Mouse (Mus musculus) forebrain, embryonic 11.5 days (tissue): Measurements from ENCODE around the gene Dhdh. TPM values are rescaled to one million over a fixed set of nuclear protein-coding genes. Genes with fewer than 3 reads are reported as not detected.

Source experiments
- ATAC-seq: fragments of 200-750 bp; cut with Nextera tagmentation; replicated peaks from 2 replicates; pipeline ENCODE4 v1.8.0; 2017; ENCODE audit warnings: moderate TSS enrichment; ENCODE audit not compliant: low FRiP score
- DNase-seq: peaks from one replicate; pipeline ENCODE4 v3.0.0-alpha.2; 2017; ENCODE audit warnings: low spot score
- H3K27ac ChIP-seq: fragments of 300-500 bp; sonication (generic); 2 replicates; pipeline ENCODE4 v1.5.1; 2014; ENCODE audit warnings: low read depth, low read length
- H3K27me3 ChIP-seq: fragments of 300-500 bp; sonication (generic); 2 replicates; pipeline ENCODE4 v1.6.1; 2014; ENCODE audit warnings: mild to moderate bottlenecking, low read length, mixed read lengths; ENCODE audit not compliant: control insufficient read depth, insufficient read depth
- H3K36me3 ChIP-seq: fragments of 300-500 bp; sonication (generic); 2 replicates; pipeline ENCODE4 v1.6.1; 2014; ENCODE audit warnings: mild to moderate bottlenecking, low read length, moderate library complexity, mixed read lengths; ENCODE audit not compliant: control insufficient read depth, insufficient read depth
- H3K4me1 ChIP-seq: fragments of 300-500 bp; sonication (generic); replicated peaks from 2 replicates; pipeline ENCODE4 v1.6.1; 2014; ENCODE audit warnings: low read length, mixed read lengths; ENCODE audit not compliant: control insufficient read depth, insufficient read depth
- H3K4me2 ChIP-seq: fragments of 300-500 bp; sonication (generic); 2 replicates; pipeline ENCODE4 v1.6.1; 2014; ENCODE audit warnings: low read depth, mild to moderate bottlenecking, low read length, moderate library complexity, mixed read lengths; ENCODE audit not compliant: severe bottlenecking
- H3K4me3 ChIP-seq: fragments of 300-500 bp; sonication (generic); 2 replicates; pipeline ENCODE4 v1.5.1; 2014; ENCODE audit warnings: low read depth, low read length
- H3K9ac ChIP-seq: fragments of 300-500 bp; sonication (generic); 2 replicates; pipeline ENCODE4 v1.6.1; 2014; ENCODE audit warnings: low read length
- H3K9me3 ChIP-seq: fragments of 300-500 bp; sonication (generic); 2 replicates; pipeline ENCODE4 v1.6.1; 2016; ENCODE audit warnings: low read length, mixed read lengths; ENCODE audit not compliant: control insufficient read depth
- WGBS: fragments of 180-500 bp; shearing (Covaris S2); extraction: QIAGEN DNeasy Blood & Tissue Kit; methylation state at CpG from one replicate; pipeline ENCODE4 v1.1.7; 2014; 5-methylcytosine and 5-hydroxymethylcytosine counted together
- polyA plus RNA-seq: library from polyadenylated mRNA; unstranded; fragments of >200 nt; fragmentation: Nextera tagmentation; extraction: Ambion mirVana; gene quantifications from 2 replicates; pipeline ENCODE4 v1.2.1, GENCODE M21; 2014

The Dhdh gene
- polyA plus RNA-seq, 1 experiment from 2014 or later, result 4.6 TPM

DNA sequence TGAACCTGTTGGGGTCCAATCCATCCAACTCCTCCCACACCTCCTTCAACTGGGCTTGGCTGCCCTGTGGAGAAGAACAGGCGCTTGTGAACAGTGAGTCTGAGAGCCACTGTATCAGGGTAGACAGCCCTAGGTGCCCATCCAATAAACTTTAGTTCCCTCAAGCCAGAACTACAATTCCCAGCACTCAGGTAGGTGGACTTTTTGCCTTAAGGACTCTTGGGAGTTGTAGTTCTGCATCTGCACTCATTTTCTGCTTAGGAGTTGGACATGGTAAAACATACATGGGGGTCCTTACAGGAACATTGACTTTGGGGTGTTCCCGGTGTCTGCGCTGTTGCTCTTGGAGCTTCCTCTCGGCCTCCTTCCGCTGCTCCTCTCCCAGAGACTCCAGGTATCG is 9.8 kb upstream of the Dhdh start:
- Histone ChIP-seq H3K27me3 (no peaks in the 10 kb centered on the region), H3K4me2 (no peak overlapping the region), H3K4me3 (no peak overlapping the region), H3K9ac (no peak overlapping the region), H3K9me3 (no peaks in the 10 kb centered on the region), H3K27ac (no peak overlapping the region), H3K4me1 (no peaks in the 10 kb centered on the region), H3K36me3 (peaks cover 6% of the 10 kb centered on the region; the same call in 1 of the 2 replicates)
- ATAC-seq, result no peak
- DNase-seq, result no peak
- WGBS, result 95% methylated on average over 6 of the region's 6 CpGs

DNA sequence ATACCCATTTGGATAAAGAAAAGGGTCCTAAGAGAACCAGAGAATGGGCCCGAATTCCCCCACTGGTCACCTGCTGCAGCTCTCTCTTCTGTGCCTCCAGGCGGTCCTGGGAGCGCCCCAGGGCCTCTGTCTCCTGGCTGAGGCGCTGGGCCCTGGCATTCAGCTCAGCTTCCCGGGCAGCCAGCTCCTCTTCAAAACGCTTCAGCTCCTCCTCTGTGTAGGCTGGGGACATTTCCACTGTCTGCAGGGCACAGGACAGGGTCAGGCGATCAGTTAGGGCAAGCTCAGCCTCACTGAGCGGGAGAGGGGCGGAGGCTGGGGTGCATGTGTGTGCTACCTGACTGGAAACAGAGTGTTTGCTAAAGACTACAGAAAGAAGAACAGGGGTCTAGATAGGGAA is 5.9 kb upstream of the Dhdh start:
- ATAC-seq, result no peak
- Histone ChIP-seq H3K27me3 (no peaks in the 10 kb centered on the region; the same call in 1 of the 2 replicates), H3K4me1 (peaks cover 5% of the 10 kb centered on the region; the same call in 1 of the 2 replicates), H3K36me3 (peaks cover 7% of the 10 kb centered on the region; the same call in 1 of the 2 replicates), H3K4me3 (no peak overlapping the region), H3K4me2 (no peak overlapping the region), H3K9me3 (no peaks in the 10 kb centered on the region), H3K9ac (no peak overlapping the region), H3K27ac (no peak overlapping the region)
- WGBS, result 88% methylated on average over 9 of the region's 9 CpGs
- DNase-seq, result no peak

DNA sequence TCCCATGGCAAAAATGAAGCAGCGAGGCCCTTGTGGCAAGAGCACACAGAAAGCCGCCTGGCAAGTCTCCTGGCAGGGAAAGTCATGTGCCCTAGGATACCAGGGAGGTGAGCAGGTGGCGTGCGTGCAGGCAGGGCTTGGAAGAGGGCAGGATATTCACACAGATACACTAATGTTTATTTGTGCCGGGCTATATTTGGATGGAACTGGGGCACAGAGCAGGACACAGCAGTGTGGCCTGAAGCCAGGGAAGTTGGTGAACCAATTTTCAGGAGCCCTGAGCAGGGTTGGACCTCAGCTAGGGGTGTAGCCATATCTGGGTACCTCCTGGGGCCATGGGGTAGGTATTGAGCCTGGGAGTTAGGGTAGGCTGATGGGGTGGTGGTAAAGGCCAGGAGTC is 4.3 kb upstream of the Dhdh start:
- ATAC-seq, result no peak

DNA sequence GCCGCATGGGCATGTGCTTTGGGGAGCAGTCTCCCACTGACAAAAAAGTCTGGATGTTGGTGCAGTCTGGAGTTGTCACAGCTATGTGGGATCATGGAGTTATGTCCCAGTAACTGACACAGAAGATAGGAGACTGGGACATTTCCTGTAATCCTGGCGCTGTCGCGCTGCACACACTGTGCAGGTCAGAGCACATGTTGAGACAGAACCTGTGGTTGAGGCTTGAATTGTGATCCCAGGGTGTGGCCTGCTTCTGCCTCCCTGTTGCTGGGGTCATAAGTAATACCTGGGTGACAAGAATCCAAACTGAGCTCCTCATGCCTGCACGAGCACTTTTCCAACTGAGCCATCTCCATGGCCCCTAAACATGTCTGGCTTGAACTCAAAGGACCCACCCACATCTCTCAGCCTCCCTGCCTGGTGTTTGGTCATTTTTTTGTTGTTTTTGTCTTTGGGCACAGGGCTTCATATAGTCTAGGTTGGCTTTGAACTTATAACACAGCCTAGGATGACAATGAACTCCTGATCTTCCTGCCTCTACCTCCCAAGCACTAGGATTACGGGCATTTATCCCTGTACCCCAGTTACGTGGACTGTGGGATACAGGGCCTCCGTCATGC is 3.7 kb upstream of the Dhdh start:
- Histone ChIP-seq H3K4me3 (no peak overlapping the region), H3K27ac (no peak overlapping the region), H3K9ac (no peak overlapping the region), H3K27me3 (no peaks in the 10 kb centered on the region; the same call in 1 of the 2 replicates), H3K36me3 (peaks cover 3% of the 10 kb centered on the region; the same call in 1 of the 2 replicates), H3K9me3 (no peaks in the 10 kb centered on the region), H3K4me2 (no peak overlapping the region), H3K4me1 (peaks cover 11% of the 10 kb centered on the region)
- DNase-seq, result no peak
- no peak for ATAC-seq
- WGBS, result 94% methylated on average over 8 of the region's 8 CpGs

More for the DNA sequence above, 4.3 kb upstream of the Dhdh start:
- H3K27ac ChIP-seq, result no peak overlapping the region
- peaks cover 8% of the 10 kb centered on the region for H3K4me1 ChIP-seq
- no peak for DNase-seq
- no peak overlapping the region for H3K4me3 ChIP-seq
- no peaks in the 10 kb centered on the region; the same call in 1 of the 2 replicates for H3K27me3 ChIP-seq
- H3K9ac ChIP-seq, result no peak overlapping the region
- H3K4me2 ChIP-seq, result no peak overlapping the region
- no peaks in the 10 kb centered on the region for H3K9me3 ChIP-seq
- WGBS, result 94% methylated on average over 5 of the region's 5 CpGs
- peaks cover 3% of the 10 kb centered on the region; the same call in 1 of the 2 replicates for H3K36me3 ChIP-seq

DNA sequence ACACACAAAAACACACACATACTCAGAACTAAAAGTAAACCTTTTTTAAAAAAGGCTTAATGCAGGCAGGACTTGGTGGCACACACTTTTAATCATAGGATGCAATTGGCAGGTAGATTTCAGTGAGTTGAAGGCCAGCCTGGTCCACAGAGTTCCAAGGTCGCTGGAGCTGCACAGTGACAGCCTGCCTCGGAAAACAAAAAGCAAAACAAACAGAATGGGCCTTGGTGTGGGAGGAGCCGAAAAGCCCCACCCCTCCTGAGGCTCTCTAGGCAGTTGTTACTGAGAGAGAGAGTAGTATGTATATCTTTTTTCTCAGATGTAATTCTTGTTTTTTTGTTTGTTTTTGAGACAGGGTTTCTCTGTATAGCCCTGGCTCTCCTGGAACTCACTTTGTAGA is 2.7 kb upstream of the Dhdh start:
- Histone ChIP-seq H3K4me3 (no peak overlapping the region), H3K9me3 (no peaks in the 10 kb centered on the region), H3K9ac (no peak overlapping the region), H3K36me3 (peaks cover 3% of the 10 kb centered on the region; the same call in 1 of the 2 replicates), H3K4me1 (peaks cover 11% of the 10 kb centered on the region), H3K4me2 (no peak overlapping the region), H3K27ac (no peak overlapping the region), H3K27me3 (no peaks in the 10 kb centered on the region; the same call in 1 of the 2 replicates)
- DNase-seq, result no peak
- no peak for ATAC-seq
- WGBS, result 33% methylated on average over 3 of the region's 3 CpGs

DNA sequence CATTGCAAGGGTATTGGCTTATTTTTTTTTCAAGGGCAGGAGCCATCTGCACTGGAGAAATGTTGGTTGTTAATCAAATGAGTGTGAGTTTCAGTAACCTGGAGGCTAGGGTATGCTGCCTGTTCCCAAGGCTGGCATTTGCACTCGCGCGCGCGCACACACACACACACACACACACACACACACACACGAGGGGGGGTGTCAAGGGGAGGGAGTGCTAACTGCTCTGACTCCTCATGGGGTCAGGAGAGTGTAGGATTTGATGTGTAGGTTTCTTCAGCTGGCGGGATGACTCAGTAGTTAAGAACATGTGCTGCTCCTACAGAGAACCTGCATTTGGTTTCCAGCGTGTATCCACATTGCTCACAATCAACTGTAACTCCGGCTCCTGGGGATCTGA is 2.2 kb upstream of the Dhdh start:
- 49% methylated on average over 9 of the region's 9 CpGs for WGBS
- H3K4me2 ChIP-seq, result no peak overlapping the region
- no peak for ATAC-seq
- H3K27ac ChIP-seq, result no peak overlapping the region
- H3K36me3 ChIP-seq, result peaks cover 3% of the 10 kb centered on the region; the same call in 1 of the 2 replicates
- H3K9ac ChIP-seq, result no peak overlapping the region
- no peaks in the 10 kb centered on the region for H3K9me3 ChIP-seq
- DNase-seq, result peak; percentile 63
- no peaks in the 10 kb centered on the region; the same call in 1 of the 2 replicates for H3K27me3 ChIP-seq
- H3K4me1 ChIP-seq, result peaks cover 11% of the 10 kb centered on the region
- H3K4me3 ChIP-seq, result no peak overlapping the region

DNA sequence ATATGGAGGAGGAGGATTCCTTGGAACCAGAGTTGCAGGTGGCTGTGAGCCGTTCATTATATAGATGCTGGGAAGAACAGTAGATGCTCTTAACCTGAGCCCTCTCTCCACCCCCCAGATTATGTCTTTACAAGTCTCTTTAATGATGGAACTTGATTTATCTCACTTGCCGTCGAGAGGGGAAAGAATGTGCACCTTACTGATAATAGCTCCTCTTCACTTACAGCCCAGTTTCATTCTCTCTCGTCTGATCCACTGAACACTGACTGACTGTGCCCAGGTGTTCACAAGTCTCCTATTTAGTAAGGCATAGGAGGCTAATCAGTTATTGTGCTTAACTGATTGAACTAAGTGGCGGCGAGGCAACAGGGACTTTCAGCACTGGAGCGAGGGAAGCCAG is 973 bp upstream of the Dhdh start:
- H3K9ac ChIP-seq, result no peak overlapping the region
- DNase-seq, result no peak
- peaks cover 3% of the 10 kb centered on the region; the same call in 1 of the 2 replicates for H3K36me3 ChIP-seq
- H3K4me3 ChIP-seq, result no peak overlapping the region
- no peak overlapping the region for H3K27ac ChIP-seq
- peaks cover 11% of the 10 kb centered on the region for H3K4me1 ChIP-seq
- 90% methylated on average over 7 of the region's 7 CpGs for WGBS
- no peaks in the 10 kb centered on the region for H3K9me3 ChIP-seq
- H3K27me3 ChIP-seq, result no peaks in the 10 kb centered on the region; the same call in 1 of the 2 replicates
- no peak overlapping the region for H3K4me2 ChIP-seq
- no peak for ATAC-seq

DNA sequence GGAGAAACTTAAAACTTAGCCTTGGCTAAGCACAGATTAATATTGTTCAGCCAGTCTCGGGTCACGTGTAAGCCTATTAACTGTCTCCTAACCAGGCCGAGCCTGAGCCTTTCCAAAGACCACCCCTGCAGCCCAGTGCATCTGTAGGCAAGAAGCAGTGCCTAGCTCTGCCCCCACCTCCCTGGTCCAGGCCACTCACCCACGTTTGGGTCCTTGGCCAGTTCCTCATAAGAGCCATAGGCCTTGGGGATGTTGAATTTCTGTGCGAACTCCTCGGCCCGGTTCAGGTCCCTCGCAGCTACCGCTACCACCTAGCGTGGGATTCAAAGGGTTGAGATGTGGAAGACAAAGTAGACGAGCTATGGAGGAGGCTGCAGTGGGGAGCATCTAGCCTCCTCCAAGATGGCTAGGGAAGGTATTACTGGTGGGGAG is 728 bp downstream of the Dhdh start:
- no peaks in the 10 kb centered on the region; the same call in 1 of the 2 replicates for H3K27me3 ChIP-seq
- DNase-seq (no peak), ATAC-seq (peak; percentile 40)
- peak overlapping the region; percentile 71 for H3K4me2 ChIP-seq
- 19% methylated on average over 11 of the region's 11 CpGs for WGBS
- H3K27ac ChIP-seq, result 0 out of 2 replicates have a peak overlapping the region, but pooled peaks have one; percentile 6
- H3K9me3 ChIP-seq, result no peaks in the 10 kb centered on the region
- H3K9ac ChIP-seq, result peak overlapping the region; percentile 72
- H3K4me1 ChIP-seq, result peaks cover 11% of the 10 kb centered on the region
- H3K36me3 ChIP-seq, result no peaks in the 10 kb centered on the region
- peak overlapping the region; percentile 42 for H3K4me3 ChIP-seq
